Mouse (Mus musculus): ENCODE data around the gene Erg.

Gene Erg

DNA sequence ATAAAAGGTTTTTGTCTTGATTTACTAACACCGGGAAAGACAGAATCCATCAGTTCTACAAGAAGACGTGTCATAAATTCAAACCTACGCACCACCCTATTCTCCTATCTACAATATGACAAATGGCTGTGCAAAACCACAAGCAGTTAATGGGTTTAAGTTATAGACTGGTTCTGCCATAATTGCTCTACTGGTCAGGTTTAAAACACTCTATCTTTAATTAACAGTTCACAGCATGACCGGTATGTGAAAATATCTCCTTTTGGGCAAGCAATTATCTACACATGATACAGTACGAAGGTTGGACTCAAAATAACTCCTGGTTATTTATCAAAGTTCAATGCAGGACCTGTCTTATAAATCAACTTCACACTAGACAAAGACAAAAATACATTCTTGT, 107.8 kb downstream of the Erg start:
- DNase-seq (ENCODE audit: low spot score), result no peak

DNA sequence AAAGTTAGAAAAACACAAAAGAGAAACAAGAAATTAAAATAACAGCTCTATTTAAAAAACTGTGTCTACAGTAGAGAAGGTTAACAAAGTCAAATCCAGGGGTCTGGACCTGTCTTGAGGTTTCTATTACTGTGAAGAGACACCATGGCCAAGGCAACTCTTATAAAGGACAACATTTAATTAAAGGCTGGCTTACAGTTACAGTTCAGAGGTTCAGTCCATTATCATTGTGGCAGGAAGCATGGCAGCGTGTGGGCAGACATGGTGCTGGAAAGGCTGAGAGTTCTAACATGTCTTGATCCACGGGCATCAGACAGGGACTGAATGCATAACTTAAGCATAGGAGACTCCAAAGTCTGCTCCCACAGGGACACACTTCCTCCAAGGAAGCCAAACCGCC, 111.4 kb downstream of the Erg start:
- DNase-seq (ENCODE audit: low spot score), result no peak

DNA sequence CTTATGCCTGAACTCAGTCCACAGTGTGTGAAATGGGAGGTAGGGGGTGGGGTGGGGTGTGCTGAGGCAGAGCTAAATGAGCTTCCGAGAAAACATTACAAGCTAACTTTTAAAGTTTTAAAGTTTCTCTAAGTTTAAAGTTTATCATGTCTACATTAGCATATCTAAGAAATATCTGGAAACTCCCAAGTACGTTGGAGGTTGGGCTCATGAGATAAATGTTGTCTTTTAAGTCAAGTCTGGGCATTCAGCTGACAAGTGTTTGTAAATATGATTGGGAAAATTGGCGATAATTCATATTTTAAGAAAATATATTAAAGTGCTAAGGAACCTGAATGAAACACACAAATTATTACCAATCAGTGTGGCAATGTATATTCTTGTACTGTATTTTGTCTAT, 112.4 kb downstream of the Erg start:
- DNase-seq (ENCODE audit: low spot score), result no peak

DNA sequence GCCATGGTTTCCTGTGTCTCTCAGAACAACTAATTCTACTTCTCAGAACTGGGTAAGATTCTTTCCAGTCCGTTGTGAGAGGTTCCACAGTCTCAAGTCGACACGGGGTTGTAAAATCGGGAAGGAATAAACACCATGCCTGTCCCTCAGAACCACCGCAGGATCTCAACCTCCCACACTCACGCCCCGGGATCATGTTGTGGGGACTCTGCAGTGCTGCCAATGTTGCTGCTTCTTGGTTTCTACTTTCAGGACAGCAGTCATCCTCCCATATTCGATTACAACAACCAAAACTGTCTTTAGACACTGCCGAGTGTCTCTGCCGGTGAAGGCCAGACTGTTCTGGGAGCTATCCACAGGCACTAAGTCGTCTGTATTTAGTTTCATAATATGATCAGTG, 113.6 kb downstream of the Erg start:
- no peak for DNase-seq (ENCODE audit: low spot score)

DNA sequence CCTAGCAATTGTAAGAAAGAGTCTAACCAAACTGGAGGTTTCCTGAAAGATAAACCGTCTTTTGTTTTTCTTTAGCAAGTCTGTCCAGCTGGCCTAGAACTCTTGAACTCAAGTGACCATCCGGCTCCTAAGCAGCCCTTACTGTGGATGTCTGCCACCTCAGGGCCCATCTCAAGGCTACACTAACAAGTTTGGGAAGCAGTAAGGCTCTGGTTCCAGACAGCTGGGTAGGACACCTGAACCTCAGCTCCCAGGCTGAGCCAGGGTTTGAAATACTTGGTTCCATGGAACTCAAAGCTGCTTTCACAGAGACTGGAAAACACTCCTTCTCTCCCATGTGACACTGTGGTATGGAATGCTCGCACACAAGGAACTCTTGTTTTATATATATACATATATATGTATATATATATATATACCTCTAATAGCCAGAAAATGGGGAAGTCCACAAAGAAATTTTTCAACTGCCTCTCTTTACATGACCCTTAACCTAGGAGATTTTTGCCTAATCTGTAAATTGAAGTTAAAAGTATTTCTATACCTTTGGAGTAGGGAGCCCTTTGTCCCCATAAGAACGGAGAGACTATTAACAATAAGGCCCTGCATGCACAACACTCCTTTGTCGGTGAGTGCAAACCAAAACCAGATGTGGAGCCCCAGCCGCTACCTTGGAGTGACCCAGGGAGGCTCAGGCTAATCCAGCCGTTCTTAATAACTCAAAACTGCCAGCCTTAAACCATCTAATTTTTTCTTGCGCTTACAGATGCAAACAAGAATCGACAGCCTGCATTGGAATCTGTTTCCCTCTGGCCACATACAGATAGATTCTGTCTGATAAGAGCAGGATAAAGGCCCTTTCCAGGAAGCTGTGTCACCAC, 116.9 kb downstream of the Erg start:
- no peak for DNase-seq (ENCODE audit: low spot score)

DNA sequence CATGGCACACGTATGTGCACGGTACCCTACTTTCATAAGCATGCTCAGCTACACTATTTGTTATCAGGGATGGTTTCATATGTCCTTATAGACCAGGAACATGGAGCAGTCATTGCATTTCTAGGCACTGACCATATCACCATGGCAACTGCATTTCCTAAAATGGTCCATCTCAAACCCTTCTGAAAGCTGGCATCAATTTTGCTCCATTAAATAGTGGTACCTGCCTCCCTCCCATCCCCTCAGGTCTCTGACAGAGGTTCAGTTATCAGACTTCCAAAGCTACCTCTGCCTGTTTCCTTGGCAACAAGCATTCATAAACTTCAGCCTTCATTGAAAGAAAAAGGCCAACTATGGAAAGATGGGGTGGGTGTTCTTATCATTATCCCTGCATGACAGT, 118.5 kb downstream of the Erg start:
- no peak for DNase-seq (ENCODE audit: low spot score)

DNA sequence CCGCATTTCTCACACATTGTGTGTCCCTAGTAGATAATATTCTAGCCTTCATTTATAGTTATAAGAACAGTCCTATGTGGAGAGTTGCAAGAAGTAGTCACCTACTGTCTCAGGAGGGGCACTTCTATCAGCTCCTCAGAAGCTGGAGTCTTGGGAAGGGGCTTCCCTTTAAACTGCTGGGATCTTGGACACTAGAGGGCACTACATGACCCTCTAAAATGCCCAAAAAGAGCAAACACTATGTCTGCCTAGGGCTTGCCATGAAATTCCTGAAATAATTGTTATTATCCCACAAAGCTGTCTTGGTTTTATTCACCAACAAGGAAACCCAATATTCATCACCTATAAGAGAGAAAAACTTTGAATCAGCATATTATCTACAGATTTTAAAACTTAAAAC, 119.8 kb downstream of the Erg start:
- no peak for DNase-seq (ENCODE audit: low spot score)

DNA sequence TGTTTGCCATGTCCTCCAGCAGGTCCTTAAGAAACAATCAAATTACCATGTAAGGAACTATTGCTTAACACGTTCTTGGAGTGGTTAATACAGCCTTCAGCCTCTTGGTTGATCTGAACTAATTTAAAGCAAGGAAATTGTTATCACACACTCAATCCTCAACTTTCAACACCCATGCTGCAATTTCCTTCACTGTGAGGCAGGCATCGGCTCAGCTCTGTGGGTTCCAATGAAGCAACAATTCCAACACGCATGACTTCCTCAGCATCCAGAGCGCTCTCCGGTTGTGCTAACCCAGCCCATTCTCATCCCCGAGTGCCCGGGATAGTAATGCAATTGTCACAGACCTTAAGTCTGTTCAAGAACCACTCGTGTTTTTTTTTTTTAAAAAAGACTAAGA, 121.8 kb downstream of the Erg start:
- DNase-seq (ENCODE audit: low spot score), result peak; percentile 42

DNA sequence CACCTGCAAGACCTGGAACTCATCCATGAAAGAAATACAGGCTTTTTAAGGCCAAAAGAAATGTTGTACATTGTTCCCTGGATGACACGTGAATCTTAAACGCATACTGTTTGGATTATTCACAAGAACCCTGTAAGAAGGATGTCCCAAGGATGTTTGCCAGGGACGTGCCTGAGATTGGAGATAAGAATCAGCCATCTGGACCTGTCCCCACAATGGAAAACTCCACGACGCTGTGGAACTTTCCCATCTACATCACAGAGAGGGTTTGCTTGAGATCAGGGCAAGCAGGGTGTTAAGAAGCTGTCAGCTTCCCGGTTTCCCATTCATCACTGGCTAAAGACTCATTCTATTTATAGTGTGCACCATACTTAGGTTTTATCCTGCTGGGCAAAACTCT, 122.6 kb downstream of the Erg start:
- peak; percentile 83 for DNase-seq (ENCODE audit: low spot score)

DNA sequence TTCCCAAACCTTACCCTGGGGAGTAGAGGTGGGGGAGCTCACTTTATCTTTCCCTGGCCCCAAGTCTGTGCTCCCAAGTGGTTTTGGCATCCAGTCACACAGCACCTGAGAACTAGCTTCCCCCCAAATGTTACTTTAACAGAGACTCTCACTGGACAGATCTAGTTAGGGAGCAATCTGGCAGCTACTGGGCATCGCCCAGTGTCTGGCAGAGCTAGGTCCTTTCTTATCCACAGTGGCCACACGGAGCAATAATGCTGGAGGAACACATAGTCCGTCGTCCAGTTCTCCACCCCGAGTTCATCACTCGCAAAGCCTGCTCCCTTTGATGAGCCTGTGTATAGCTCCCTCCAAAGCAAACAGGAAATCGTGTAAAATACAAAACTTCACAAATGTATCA, 124.5 kb downstream of the Erg start:
- DNase-seq (ENCODE audit: low spot score), result no peak

DNA sequence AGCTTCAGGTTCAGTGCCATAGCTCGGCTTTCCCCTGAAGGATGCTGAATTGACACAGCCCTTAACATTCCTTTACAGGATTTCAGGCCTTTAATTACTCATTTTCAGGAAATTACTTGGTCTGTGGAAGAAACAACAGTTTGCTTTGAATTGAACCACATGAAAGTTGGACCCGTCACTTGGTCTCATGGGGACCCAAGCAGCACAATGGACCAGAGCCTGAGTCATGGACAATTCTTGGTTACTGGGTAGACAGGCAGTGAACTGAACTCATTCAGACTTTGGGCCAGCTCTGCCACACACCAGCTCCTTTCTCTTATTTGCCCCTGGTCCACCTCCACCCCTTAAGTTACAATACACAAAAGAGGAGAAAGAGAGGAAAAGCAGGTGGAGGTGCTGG, 126.1 kb downstream of the Erg start:
- no peak for DNase-seq (ENCODE audit: low spot score)

DNA sequence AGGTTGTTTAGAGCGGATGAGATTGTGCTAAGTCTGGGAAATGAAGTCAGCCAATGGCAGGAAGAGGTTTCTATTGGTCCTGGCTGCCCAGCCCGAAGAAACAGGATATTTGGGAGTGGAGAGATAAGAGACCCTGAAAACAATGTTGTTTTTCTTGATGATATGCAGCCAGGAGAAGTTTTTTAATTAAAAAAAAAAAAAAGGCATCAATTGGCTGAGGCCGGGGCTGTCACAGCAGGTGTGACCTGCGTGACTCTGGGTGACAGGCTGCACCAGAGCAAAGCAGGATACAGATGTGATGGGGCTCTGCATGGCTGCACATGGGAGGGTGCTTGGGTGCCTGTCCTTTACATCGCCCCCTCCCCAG, 127.1 kb downstream of the Erg start:
- peak; percentile 65 for DNase-seq (ENCODE audit: low spot score)

DNA sequence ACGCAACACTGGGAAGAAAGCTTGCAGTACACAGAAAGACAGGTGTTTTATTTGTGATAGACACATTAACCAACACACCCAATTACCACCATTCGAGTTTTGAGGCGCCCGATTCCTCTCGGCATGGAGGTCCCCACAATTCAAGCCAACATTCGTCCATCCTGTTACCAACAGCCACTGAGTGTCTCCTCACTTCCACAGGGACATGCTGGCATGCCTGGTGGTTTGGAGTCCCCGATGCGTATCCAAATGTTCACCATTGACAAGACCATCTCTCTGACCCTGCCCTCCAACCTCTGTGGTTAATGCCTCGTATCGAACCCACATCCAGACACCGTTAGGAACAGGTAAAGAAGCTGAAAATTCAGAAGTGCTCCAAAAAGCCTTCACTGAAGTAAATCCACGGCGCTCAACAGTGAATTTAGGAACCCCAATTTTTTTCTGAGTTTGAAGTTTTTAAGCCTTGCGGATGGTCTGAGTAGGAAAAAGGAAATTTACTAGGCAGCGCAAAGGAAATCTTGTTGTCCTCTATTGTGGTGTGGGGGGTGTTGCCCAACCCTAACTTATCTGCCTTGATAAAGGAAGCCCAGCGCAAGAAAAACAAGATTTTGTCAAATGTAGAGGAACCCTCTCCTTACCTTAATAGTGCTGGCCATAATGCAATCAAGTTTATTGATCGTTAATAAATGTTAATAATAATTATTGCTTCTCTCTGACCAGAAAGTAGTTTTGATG, 127.6 kb downstream of the Erg start:
- no peak for DNase-seq (ENCODE audit: low spot score)

DNA sequence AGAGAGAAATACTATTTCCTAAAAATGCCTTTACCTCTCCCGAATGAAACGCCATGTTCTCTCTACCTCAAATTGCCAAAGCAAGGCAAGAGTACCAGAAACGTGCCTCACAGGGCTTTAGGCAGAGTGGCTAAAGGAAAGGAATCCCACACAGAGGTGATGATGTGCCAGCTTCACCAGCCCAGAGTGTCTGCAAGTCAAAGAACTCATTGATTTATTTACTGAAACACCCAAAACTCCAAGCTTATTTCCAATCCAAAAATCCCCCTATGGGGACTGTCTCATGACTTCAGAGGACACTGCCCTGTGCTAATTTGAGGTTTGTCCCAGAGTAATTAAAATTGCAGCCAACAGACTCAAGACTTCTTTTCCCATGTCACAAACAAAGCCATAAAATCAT, 129.4 kb downstream of the Erg start:
- DNase-seq (ENCODE audit: low spot score), result no peak

DNA sequence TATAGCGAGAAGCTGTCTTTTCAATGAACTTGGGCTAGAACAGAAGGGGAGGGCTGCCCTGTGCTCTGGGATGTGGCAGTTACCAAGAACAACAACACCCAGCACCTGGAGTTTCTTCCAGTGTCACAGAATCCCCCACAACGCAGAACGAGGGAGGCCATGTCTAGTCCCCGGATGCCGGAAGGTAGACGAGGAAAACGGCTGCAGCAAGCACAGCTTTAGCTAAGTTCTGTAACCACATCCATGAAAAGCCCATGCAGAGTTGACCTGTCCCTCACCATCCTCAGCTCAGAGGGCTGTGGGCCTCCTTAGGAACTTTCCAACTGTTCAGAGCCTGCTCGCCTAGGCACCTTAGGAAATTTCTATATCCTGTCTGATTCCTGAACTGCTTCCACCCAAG, 130.5 kb downstream of the Erg start:
- DNase-seq (ENCODE audit: low spot score), result no peak

DNA sequence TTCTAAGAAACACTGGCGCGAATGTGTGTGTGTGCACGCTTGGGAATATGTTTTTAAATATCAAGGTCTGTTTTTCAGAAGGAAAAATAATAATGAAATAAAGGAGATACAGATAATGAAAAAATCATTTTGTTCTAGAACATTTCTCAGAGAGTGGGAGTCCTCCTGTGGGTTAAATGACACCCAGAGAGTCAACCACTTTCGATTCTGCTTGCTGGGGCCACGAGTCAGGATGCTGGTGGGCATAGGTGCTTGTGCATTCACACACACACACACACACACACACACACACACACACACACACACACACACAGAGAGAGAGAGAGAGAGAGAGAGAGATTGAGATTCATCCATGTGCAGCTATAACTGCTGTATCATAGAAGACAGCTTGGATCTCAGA, 130.9 kb downstream of the Erg start:
- DNase-seq (ENCODE audit: low spot score), result no peak

DNA sequence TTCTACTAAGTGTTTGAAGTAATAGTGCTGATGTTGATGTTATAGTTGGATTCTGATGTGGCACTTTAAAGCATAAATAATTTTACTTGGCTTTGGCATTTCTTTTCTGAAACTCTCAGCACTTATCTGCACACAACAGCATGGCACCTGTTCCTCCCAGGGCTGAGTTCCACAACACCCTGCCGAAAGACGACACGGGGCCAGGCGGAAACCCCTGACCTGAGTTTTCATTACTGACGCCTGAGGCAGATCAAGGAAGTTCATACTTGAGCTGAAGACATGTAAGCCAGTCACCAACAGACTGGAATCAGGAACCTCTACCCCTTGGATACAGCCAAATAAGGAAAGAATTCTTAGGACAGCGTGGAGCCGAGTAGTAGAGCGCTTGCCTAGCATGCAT, 134.0 kb downstream of the Erg start:
- DNase-seq (ENCODE audit: low spot score), result no peak

DNA sequence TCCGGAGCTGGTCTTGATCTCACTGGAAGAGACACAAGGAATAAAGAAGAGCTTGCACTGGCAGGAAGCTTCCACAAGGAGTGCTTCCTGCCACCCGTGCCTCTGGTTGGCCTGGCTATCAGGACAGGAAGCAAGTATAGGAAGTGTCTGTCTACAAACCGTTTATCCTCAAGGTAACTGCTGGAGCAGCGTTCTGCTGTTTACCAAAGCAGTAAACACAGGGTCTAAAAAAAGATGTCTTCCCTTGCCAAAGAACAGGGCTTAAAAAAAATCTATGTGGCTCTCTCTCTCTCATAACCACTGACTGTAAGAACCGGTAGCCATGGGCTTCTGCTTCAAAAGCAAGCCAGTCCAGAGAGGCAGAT, 137.1 kb downstream of the Erg start:
- peak; percentile 77 for DNase-seq (ENCODE audit: low spot score)

DNA sequence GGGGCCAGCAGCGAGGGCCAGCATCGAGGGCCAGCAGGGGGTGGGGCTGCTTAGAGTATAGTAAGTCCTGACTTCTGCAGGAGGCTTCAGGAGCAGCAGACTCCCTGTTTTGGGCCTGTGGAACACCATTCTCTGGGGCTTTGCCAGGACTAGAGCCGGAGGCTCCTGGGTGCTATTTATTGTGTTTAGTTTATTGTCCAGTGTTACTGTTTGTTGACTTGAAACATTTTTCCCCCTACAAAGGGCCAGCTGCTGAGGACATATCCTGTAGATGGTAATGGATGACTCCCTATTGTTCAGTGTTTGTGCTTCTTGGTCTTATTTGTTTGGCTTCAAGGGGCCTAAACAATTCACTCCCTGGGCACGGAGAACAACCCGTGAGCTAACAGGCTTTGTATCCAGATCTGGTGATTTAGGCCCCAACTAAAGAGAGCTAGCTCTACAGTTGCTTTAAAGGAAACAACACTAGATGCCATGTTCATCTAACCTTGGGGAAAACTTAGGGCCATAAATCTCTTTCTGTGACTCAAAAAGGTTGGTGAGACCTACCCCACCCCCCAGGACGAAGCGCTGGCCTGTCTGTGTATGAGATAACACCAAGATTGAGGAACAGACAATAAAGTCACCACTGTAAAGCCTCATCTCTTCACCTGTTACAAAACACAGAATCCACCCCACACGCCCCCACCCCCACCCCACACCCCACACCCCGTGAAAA, 137.6 kb downstream of the Erg start:
- DNase-seq (ENCODE audit: low spot score), result peak; percentile 69

DNA sequence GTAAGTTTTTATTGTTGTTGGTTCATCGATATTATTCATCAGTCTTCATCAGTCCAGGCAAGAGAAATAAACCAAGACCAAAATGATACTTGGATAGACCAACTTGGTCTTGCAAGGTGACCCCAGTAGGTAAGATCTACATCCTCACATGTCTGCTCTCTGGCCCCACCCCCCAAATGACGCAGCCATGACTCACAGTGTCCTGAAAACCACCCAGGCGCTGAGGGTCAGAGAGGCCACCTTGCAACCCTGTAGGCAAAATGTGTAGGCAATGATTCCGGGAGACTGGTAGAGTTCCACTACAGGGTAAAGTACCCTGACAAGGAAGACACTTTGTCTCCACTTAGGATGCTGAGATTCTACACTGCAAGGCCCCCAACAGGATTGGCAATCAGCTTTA, 138.5 kb downstream of the Erg start:
- DNase-seq (ENCODE audit: low spot score), result no peak

DNA sequence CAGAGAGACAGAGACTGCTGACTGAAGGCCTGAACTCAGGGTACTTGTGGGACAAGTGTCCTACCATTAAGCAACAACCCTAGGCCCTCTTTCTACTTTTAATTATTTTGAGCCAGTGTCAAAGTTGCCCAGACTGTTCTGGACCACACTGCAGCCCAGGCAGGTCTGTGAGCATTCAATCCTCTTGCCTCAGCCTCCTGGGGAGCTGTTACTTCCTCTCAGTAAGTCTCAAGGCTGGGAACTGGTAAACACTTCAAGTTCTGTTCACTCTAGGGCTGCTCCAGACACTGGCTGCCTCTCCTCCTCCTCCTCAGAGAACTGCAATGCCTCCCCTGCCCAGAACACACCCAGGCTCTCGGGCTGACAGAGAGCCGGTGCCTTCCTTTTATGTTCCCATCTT, 140.0 kb downstream of the Erg start:
- DNase-seq (ENCODE audit: low spot score), result no peak

DNA sequence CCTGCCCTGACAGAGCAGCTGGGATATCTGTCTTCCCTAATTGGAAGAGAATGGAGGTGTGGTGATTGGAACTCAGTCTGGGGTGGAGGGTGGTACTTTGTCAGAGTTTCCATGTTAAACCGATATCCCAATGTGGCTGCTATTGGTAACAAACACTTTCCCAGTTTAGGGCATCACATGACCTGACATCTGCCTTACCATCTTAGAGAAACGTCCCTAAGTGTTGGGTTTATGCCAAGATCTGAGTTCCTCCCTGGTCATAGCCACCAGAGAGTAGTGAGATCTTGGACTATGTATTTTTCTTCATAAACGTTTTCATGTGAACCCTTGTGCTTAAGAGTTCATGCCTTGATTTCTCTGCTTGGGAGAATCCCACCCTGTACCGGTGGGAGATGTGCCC, 144.4 kb downstream of the Erg start:
- no peak for DNase-seq (ENCODE audit: low spot score)

DNA sequence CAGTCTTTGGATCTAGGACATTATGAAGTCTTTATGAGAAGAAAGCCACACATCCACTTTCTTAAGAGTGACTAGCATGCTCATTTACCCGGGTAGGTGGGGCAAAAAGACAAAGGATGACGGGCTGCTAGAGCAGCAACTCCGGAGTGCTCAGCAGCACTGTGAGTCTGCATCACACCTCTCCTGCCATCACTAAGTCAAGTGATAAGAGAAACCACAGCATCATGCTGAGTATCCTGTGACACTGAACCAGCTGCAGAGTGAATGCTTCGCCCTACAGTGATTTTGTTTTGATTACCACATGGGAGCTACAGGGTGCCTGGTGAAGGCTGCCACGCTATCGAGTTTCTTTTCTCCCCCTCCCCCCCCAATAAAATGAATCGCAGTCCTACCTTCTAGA, 145.2 kb downstream of the Erg start:
- no peak for DNase-seq (ENCODE audit: low spot score)
